Mouse (Mus musculus): Measurements from ENCODE around the gene Plekhg2. TPM values are rescaled to one million over a fixed set of nuclear protein-coding genes. Genes with fewer than 3 reads are reported as not detected.
A peak's percentile ranks its signal among the peaks of the same experiment; 100 is the strongest.

Gene Plekhg2
- polyA plus RNA-seq, 1 experiment from 2014 or later, result 75.1 TPM

GRCm38 (mm10) chr7:28382981-28383396, 10.6 kb upstream of the Plekhg2 start:
- Histone ChIP-seq H3K27ac (ENCODE audit: low read depth) (peak overlapping the region; percentile 100), H3K9me3 (ENCODE audit: low read depth, low read length) (no peaks in the 10 kb centered on the region), H3K9ac (peak overlapping the region; percentile 26), H3K4me1 (ENCODE audit: insufficient read depth) (peaks cover 31% of the 10 kb centered on the region), H3K36me3 (ENCODE audit: insufficient read depth) (peaks cover 13% of the 10 kb centered on the region), H3K27me3 (ENCODE audit: insufficient read depth, low read length) (no peaks in the 10 kb centered on the region), H3K4me2 (peak overlapping the region; percentile 68), H3K4me3 (ENCODE audit: low read depth, low read length) (peak overlapping the region; percentile 35; the same call in 1 of the 2 replicates)
- WGBS, result 43% methylated on average over 11 of the region's 11 CpGs
- TF ChIP-seq CTCF (IDR thresholded peaks at IDR 0.05; ENCODE audit: low read depth), result no peak
- ATAC-seq (ENCODE audit: insufficient read depth) (no peak), DNase-seq (peak; percentile 37)

- peaks cover 36% of the 10 kb centered on the region for H3K4me1 ChIP-seq (ENCODE audit: insufficient read depth)
Measured at GRCm38 (mm10) chr7:28382347-28382951, 10.1 kb upstream of the Plekhg2 start.

GRCm38 (mm10) chr7:28381938-28382337, 9.5 kb upstream of the Plekhg2 start:
- Histone ChIP-seq H3K9me3 (ENCODE audit: low read depth, low read length) (no peaks in the 10 kb centered on the region), H3K27ac (ENCODE audit: low read depth) (peak overlapping the region; percentile 100), H3K4me2 (peak overlapping the region; percentile 68), H3K4me3 (ENCODE audit: low read depth, low read length) (peak overlapping the region; percentile 35), H3K27me3 (ENCODE audit: insufficient read depth, low read length) (no peaks in the 10 kb centered on the region), H3K9ac (peak overlapping the region; percentile 60), H3K36me3 (ENCODE audit: insufficient read depth) (peaks cover 18% of the 10 kb centered on the region), H3K4me1 (ENCODE audit: insufficient read depth) (peaks cover 41% of the 10 kb centered on the region)
- DNase-seq, result peak; percentile 94
- ATAC-seq (ENCODE audit: insufficient read depth), result peak; percentile 70
- TF ChIP-seq CTCF (IDR thresholded peaks at IDR 0.05; ENCODE audit: low read depth), result no peak
- WGBS, result under 1% methylated on average over 18 of the region's 20 CpGs

More at GRCm38 (mm10) chr7:28382347-28382951, 10.1 kb upstream of the Plekhg2 start:
- H3K9me3 ChIP-seq (ENCODE audit: low read depth, low read length), result no peaks in the 10 kb centered on the region
- TF ChIP-seq CTCF (IDR thresholded peaks at IDR 0.05; ENCODE audit: low read depth), result no peak
- peak; percentile 42 for DNase-seq
- peak overlapping the region; percentile 100 for H3K27ac ChIP-seq (ENCODE audit: low read depth)
- H3K4me2 ChIP-seq, result peak overlapping the region; percentile 68
- 41% methylated on average over 10 of the region's 12 CpGs for WGBS
- H3K27me3 ChIP-seq (ENCODE audit: insufficient read depth, low read length), result no peaks in the 10 kb centered on the region
- H3K36me3 ChIP-seq (ENCODE audit: insufficient read depth), result peaks cover 15% of the 10 kb centered on the region
- ATAC-seq (ENCODE audit: insufficient read depth), result no peak
- peak overlapping the region; percentile 60; the same call in 1 of the 2 replicates for H3K9ac ChIP-seq
- H3K4me3 ChIP-seq (ENCODE audit: low read depth, low read length), result peak overlapping the region; percentile 35

- Histone ChIP-seq H3K9me3 (ENCODE audit: low read depth, low read length) (no peaks in the 10 kb centered on the region), H3K4me1 (ENCODE audit: insufficient read depth) (peaks cover 41% of the 10 kb centered on the region), H3K4me3 (ENCODE audit: low read depth, low read length) (peak overlapping the region; percentile 35), H3K27me3 (ENCODE audit: insufficient read depth, low read length) (no peaks in the 10 kb centered on the region), H3K36me3 (ENCODE audit: insufficient read depth) (peaks cover 17% of the 10 kb centered on the region), H3K4me2 (peak overlapping the region; percentile 68), H3K9ac (peak overlapping the region; percentile 60), H3K27ac (ENCODE audit: low read depth) (peak overlapping the region; percentile 100)
- TF ChIP-seq CTCF (IDR thresholded peaks at IDR 0.05; ENCODE audit: low read depth), result no peak
- 5% methylated on average over 30 of the region's 30 CpGs for WGBS
- DNase-seq (peak; percentile 83), ATAC-seq (ENCODE audit: insufficient read depth) (peak; percentile 24)
Measured at GRCm38 (mm10) chr7:28381017-28381790, 8.8 kb upstream of the Plekhg2 start.

GRCm38 (mm10) chr7:28380237-28381016, 8.0 kb upstream of the Plekhg2 start, which contains the start of gene Zfp36:
TSS of gene Zfp36 (minus strand) at chr7:28380253.
- Histone ChIP-seq H3K4me3 (ENCODE audit: low read depth, low read length) (peak within 1 kb of the TSS; percentile 76), H3K4me1 (ENCODE audit: insufficient read depth) (peaks cover 44% of the 10 kb centered on the region), H3K4me2 (peak within 1 kb of the TSS; percentile 92), H3K27me3 (ENCODE audit: insufficient read depth, low read length) (no peaks in the 10 kb centered on the region), H3K27ac (ENCODE audit: low read depth) (peak within 1 kb of the TSS; percentile 100), H3K36me3 (ENCODE audit: insufficient read depth) (peaks cover 11% of the 10 kb centered on the region), H3K9ac (peak within 1 kb of the TSS; percentile 85), H3K9me3 (ENCODE audit: low read depth, low read length) (no peaks in the 10 kb centered on the region)
- DNase-seq (no peak), ATAC-seq (ENCODE audit: insufficient read depth) (no peak)
- 44% methylated on average over 17 of the region's 17 CpGs for WGBS
- TF ChIP-seq CTCF (IDR thresholded peaks at IDR 0.05; ENCODE audit: low read depth), result no peak

- H3K9me3 ChIP-seq (ENCODE audit: low read depth, low read length), result no peaks in the 10 kb centered on the region
- under 1% methylated on average over 53 of the region's 53 CpGs for WGBS
- TF ChIP-seq CTCF (IDR thresholded peaks at IDR 0.05; ENCODE audit: low read depth), result no peak
- peak overlapping the region; percentile 85 for H3K9ac ChIP-seq
- H3K27me3 ChIP-seq (ENCODE audit: insufficient read depth, low read length), result no peaks in the 10 kb centered on the region
- H3K4me1 ChIP-seq (ENCODE audit: insufficient read depth), result peaks cover 44% of the 10 kb centered on the region
- peak overlapping the region; percentile 97 for H3K27ac ChIP-seq (ENCODE audit: low read depth)
- peak; percentile 42; the same call in 1 of the 2 replicates for ATAC-seq (ENCODE audit: insufficient read depth)
- peak overlapping the region; percentile 76 for H3K4me3 ChIP-seq (ENCODE audit: low read depth, low read length)
- peak overlapping the region; percentile 92 for H3K4me2 ChIP-seq
- peaks cover 11% of the 10 kb centered on the region for H3K36me3 ChIP-seq (ENCODE audit: insufficient read depth)
- DNase-seq, result peak; percentile 97
Measured at GRCm38 (mm10) chr7:28378769-28379651, 6.6 kb upstream of the Plekhg2 start.

Data from lung, embryonic 14.5 days (tissue).